Mouse (Mus musculus) heart, adult 2 months (tissue): Measurements from ENCODE around the gene Shisal1.

ENCODE experiments used
- CTCF ChIP-seq: fragments of 200-600 bp; IDR thresholded peaks from 2 replicates; pipeline ENCODE4 v1.8.1; 2022; ENCODE audit warnings: antibody characterized with exemption, mild to moderate bottlenecking, moderate library complexity
- EP300 ChIP-seq: fragments of 200-500 bp; IDR thresholded peaks from 2 replicates; pipeline ENCODE4 v1.6.1; 2011; ENCODE audit warnings: low read depth, low read length, control low read depth; ENCODE audit not compliant: insufficient read depth
- POLR2A ChIP-seq: fragments of 200-500 bp; IDR thresholded peaks from 2 replicates; pipeline ENCODE4 v1.6.1; 2011; ENCODE audit warnings: mild to moderate bottlenecking, low read depth, low read length, control low read depth; ENCODE audit not compliant: insufficient read depth

DNA sequence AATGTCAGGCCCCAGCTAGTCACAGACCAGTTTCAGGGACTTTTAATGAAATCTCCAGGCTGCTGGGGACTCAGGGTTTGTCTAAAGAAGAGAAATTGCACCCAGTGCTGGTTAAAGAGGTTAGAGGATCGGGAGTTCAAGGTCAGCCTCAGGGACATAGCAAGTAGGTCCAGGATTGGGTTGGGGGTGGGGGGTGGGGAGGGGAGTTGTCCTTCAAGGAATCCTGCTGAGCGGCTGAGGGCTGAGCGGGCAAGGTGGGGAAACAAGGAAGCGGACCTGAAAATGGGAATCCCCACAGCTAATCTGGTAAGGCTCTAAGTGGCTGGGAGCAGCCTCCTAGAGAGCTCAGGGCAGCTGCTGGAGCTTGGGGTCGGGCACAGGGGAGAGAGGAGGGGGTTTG, 20.9 kb upstream of the Shisal1 start:
- TF ChIP-seq CTCF = no peak
- TF ChIP-seq POLR2A = no peak
- no peak for TF ChIP-seq EP300
